Mouse (Mus musculus) neural tube, embryonic 11.5 days (tissue): ENCODE results near the gene Gpatch3. TPM values are rescaled to one million over a fixed set of nuclear protein-coding genes. Genes with fewer than 3 reads are reported as not detected.

Experiments
- ATAC-seq: fragments of 200-750 bp; cut with Nextera tagmentation; 2 replicates; pipeline ENCODE4 v1.8.0; 2017; ENCODE audit warnings: moderate number of reproducible peaks, mild to moderate bottlenecking, moderate TSS enrichment, moderate library complexity; ENCODE audit not compliant: insufficient read depth, low FRiP score, low TSS enrichment
- DNase-seq: peaks from one replicate; pipeline ENCODE4 v3.0.0-alpha.2; 2015; ENCODE audit warnings: low spot score
- H3K27ac ChIP-seq: fragments of 300-500 bp; sonication (generic); 2 replicates; pipeline ENCODE4 v1.5.1; 2014; ENCODE audit warnings: low read depth, mild to moderate bottlenecking, low read length
- H3K27me3 ChIP-seq: fragments of 300-500 bp; sonication (generic); 2 replicates; pipeline ENCODE4 v1.6.1; 2014; ENCODE audit warnings: mild to moderate bottlenecking, low read length, mixed read lengths; ENCODE audit not compliant: control insufficient read depth, insufficient read depth
- H3K36me3 ChIP-seq: fragments of 300-500 bp; sonication (generic); 2 replicates; pipeline ENCODE4 v1.6.1; 2014; ENCODE audit warnings: mild to moderate bottlenecking, low read length, moderate library complexity, mixed read lengths; ENCODE audit not compliant: control insufficient read depth, insufficient read depth
- H3K4me1 ChIP-seq: fragments of 300-500 bp; sonication (generic); 2 replicates; pipeline ENCODE4 v1.6.1; 2014; ENCODE audit warnings: low read length, mixed read lengths; ENCODE audit not compliant: control insufficient read depth, insufficient read depth
- H3K4me2 ChIP-seq: fragments of 300-500 bp; sonication (generic); 2 replicates; pipeline ENCODE4 v1.6.1; 2014; ENCODE audit warnings: low read depth, mild to moderate bottlenecking, moderate library complexity
- H3K4me3 ChIP-seq: fragments of 300-500 bp; sonication (generic); 2 replicates; pipeline ENCODE4 v1.5.1; 2014; ENCODE audit warnings: low read depth, low read length
- H3K9ac ChIP-seq: fragments of 300-500 bp; sonication (generic); 2 replicates; pipeline ENCODE4 v1.6.1; 2014; ENCODE audit warnings: mild to moderate bottlenecking, low read length
- H3K9me3 ChIP-seq: fragments of 300-500 bp; sonication (generic); 2 replicates; pipeline ENCODE4 v1.6.1; 2016; ENCODE audit warnings: low read length; ENCODE audit not compliant: control insufficient read depth
- WGBS: fragments of 180-500 bp; shearing (Covaris S2); extraction: QIAGEN DNeasy Blood & Tissue Kit; methylation state at CpG from one replicate; pipeline ENCODE4 v1.1.7; 2014; 5-methylcytosine and 5-hydroxymethylcytosine counted together
- polyA plus RNA-seq: library from polyadenylated mRNA; unstranded; fragments of >200 nt; fragmentation: Nextera tagmentation; extraction: Ambion mirVana; gene quantifications from 2 replicates; pipeline ENCODE4 v1.2.1, GENCODE M21; 2014

Gpatch3 gene
- polyA plus RNA-seq, 1 experiment from 2014 or later, result 8.5 TPM

- no peak overlapping the region for H3K4me3 ChIP-seq
- H3K27me3 ChIP-seq, result no peaks in the 10 kb centered on the region
- no peak overlapping the region for H3K4me2 ChIP-seq
- no peak overlapping the region for H3K9ac ChIP-seq
- no peaks in the 10 kb centered on the region for H3K4me1 ChIP-seq
- H3K36me3 ChIP-seq, result no peaks in the 10 kb centered on the region
- no peaks in the 10 kb centered on the region for H3K9me3 ChIP-seq
- ATAC-seq (no peak), DNase-seq (no peak)
- no peak overlapping the region for H3K27ac ChIP-seq
- 77% methylated on average over 19 of the region's 19 CpGs for WGBS
Observed at GRCm38 (mm10) chr4:133553448-133554330, 20.9 kb upstream of the Gpatch3 start.

- no peak for DNase-seq
- Histone ChIP-seq H3K36me3 (no peaks in the 10 kb centered on the region), H3K27me3 (no peaks in the 10 kb centered on the region), H3K4me1 (no peaks in the 10 kb centered on the region), H3K9me3 (no peaks in the 10 kb centered on the region), H3K4me3 (no peak overlapping the region), H3K9ac (no peak overlapping the region), H3K27ac (no peak overlapping the region), H3K4me2 (no peak overlapping the region)
- 33% methylated on average over 10 of the region's 10 CpGs for WGBS
- no peak for ATAC-seq
Observed at GRCm38 (mm10) chr4:133557041-133557717, 17.4 kb upstream of the Gpatch3 start.

- 78% methylated on average over 4 of the region's 4 CpGs for WGBS
- ATAC-seq (no peak), DNase-seq (no peak)
- H3K27me3 ChIP-seq, result no peaks in the 10 kb centered on the region
- H3K36me3 ChIP-seq, result no peaks in the 10 kb centered on the region
- H3K4me2 ChIP-seq, result no peak overlapping the region
- no peak overlapping the region for H3K27ac ChIP-seq
- H3K4me3 ChIP-seq, result no peak overlapping the region
- no peaks in the 10 kb centered on the region for H3K9me3 ChIP-seq
- no peak overlapping the region for H3K9ac ChIP-seq
- no peaks in the 10 kb centered on the region for H3K4me1 ChIP-seq
Observed at GRCm38 (mm10) chr4:133559846-133560245, 14.7 kb upstream of the Gpatch3 start.

- DNase-seq, result no peak
- no peak overlapping the region for H3K27ac ChIP-seq
- no peak for ATAC-seq
- H3K27me3 ChIP-seq, result no peaks in the 10 kb centered on the region
- H3K36me3 ChIP-seq, result no peaks in the 10 kb centered on the region
- 49% methylated on average over 4 of the region's 4 CpGs for WGBS
- no peak overlapping the region for H3K4me2 ChIP-seq
- no peak overlapping the region for H3K4me3 ChIP-seq
- H3K9me3 ChIP-seq, result no peaks in the 10 kb centered on the region
- H3K9ac ChIP-seq, result no peak overlapping the region
- no peaks in the 10 kb centered on the region for H3K4me1 ChIP-seq
Observed at GRCm38 (mm10) chr4:133561622-133562021, 12.9 kb upstream of the Gpatch3 start.

- Histone ChIP-seq H3K4me3 (no peak overlapping the region), H3K4me2 (no peak overlapping the region), H3K9me3 (no peaks in the 10 kb centered on the region), H3K27me3 (no peaks in the 10 kb centered on the region), H3K36me3 (no peaks in the 10 kb centered on the region), H3K4me1 (no peaks in the 10 kb centered on the region), H3K27ac (no peak overlapping the region), H3K9ac (no peak overlapping the region)
- ATAC-seq, result no peak
- no peak for DNase-seq
- 87% methylated on average over 11 of the region's 11 CpGs for WGBS
Observed at GRCm38 (mm10) chr4:133563123-133563571, 11.4 kb upstream of the Gpatch3 start.

- WGBS, result 31% methylated on average over 8 of the region's 8 CpGs
- no peaks in the 10 kb centered on the region for H3K9me3 ChIP-seq
- H3K36me3 ChIP-seq, result no peaks in the 10 kb centered on the region
- no peak overlapping the region for H3K4me2 ChIP-seq
- H3K27me3 ChIP-seq, result no peaks in the 10 kb centered on the region
- H3K9ac ChIP-seq, result no peak overlapping the region
- no peak for DNase-seq
- H3K4me3 ChIP-seq, result no peak overlapping the region
- H3K27ac ChIP-seq, result no peak overlapping the region
- H3K4me1 ChIP-seq, result no peaks in the 10 kb centered on the region
- no peak for ATAC-seq
Observed at GRCm38 (mm10) chr4:133567251-133567650, 7.3 kb upstream of the Gpatch3 start.

- Histone ChIP-seq H3K4me1 (no peaks in the 10 kb centered on the region), H3K9me3 (no peaks in the 10 kb centered on the region), H3K27me3 (no peaks in the 10 kb centered on the region), H3K36me3 (no peaks in the 10 kb centered on the region), H3K9ac (no peak overlapping the region), H3K4me3 (no peak overlapping the region), H3K27ac (no peak overlapping the region), H3K4me2 (no peak overlapping the region)
- ATAC-seq (no peak), DNase-seq (no peak)
- WGBS, result 81% methylated on average over 10 of the region's 10 CpGs
Observed at GRCm38 (mm10) chr4:133569291-133570065, 5.1 kb upstream of the Gpatch3 start.

GRCm38 (mm10) chr4:133570066-133570466, 4.5 kb upstream of the Gpatch3 start:
- no peak for ATAC-seq
- Histone ChIP-seq H3K9me3 (no peaks in the 10 kb centered on the region), H3K9ac (no peak overlapping the region), H3K4me2 (no peak overlapping the region), H3K36me3 (no peaks in the 10 kb centered on the region), H3K4me3 (no peak overlapping the region), H3K4me1 (peaks cover under 1% of the 10 kb centered on the region; the same call in 1 of the 2 replicates), H3K27me3 (no peaks in the 10 kb centered on the region), H3K27ac (no peak overlapping the region)
- no peak for DNase-seq
- WGBS, result 60% methylated on average over 10 of the region's 10 CpGs
